Mouse (Mus musculus) limb, embryonic 10.5 days (tissue): ENCODE results near the gene Atp6v0b. TPM values are rescaled to one million over a fixed set of nuclear protein-coding genes. Genes with fewer than 3 reads are reported as not detected.

Experiments used
- DNase-seq: peaks from one replicate; pipeline ENCODE4 v3.0.0-alpha.2; 2017; ENCODE audit warnings: low spot score
- H3K27ac ChIP-seq: fragments of 300-500 bp; sonication (generic); 2 replicates; pipeline ENCODE4 v1.5.1; 2016; ENCODE audit warnings: mild to moderate bottlenecking
- H3K27me3 ChIP-seq: fragments of 300-500 bp; sonication (generic); 2 replicates; pipeline ENCODE4 v1.6.1; 2016; ENCODE audit warnings: low read depth, mild to moderate bottlenecking; ENCODE audit not compliant: poor library complexity, severe bottlenecking
- H3K36me3 ChIP-seq: fragments of 300-500 bp; sonication (generic); 2 replicates; pipeline ENCODE4 v1.6.1; 2016; ENCODE audit warnings: mild to moderate bottlenecking, moderate library complexity
- H3K4me1 ChIP-seq: fragments of 300-500 bp; sonication (generic); 2 replicates; pipeline ENCODE4 v1.6.1; 2016
- H3K4me3 ChIP-seq: fragments of 300-500 bp; sonication (generic); 2 replicates; pipeline ENCODE4 v1.5.1; 2016; ENCODE audit warnings: mild to moderate bottlenecking, moderate library complexity
- H3K9me3 ChIP-seq: fragments of 300-500 bp; sonication (generic); replicated peaks from 2 replicates; pipeline ENCODE4 v1.6.1; 2016; ENCODE audit warnings: mild to moderate bottlenecking
- WGBS: fragments of 180-500 bp; shearing (Covaris S2); methylation state at CpG from one replicate; pipeline ENCODE4 v1.1.7; 2016; 5-methylcytosine and 5-hydroxymethylcytosine counted together
- polyA plus RNA-seq: library from polyadenylated mRNA; unstranded; fragments of >200 nt; fragmentation: Nextera tagmentation; extraction: Ambion mirVana; gene quantifications from 2 replicates; pipeline ENCODE4 v1.2.1, GENCODE M21; 2016

Gene Atp6v0b
- polyA plus RNA-seq, 1 experiment from 2014 or later: 147 TPM

- peaks cover 9% of the 10 kb centered on the region for H3K4me1 ChIP-seq
- no peaks in the 10 kb centered on the region for H3K27me3 ChIP-seq
- H3K4me3 ChIP-seq: no peak overlapping the region
- 58% methylated on average over 3 of the region's 3 CpGs for WGBS
- H3K9me3 ChIP-seq: no peaks in the 10 kb centered on the region
- no peak overlapping the region for H3K27ac ChIP-seq
- DNase-seq: no peak
- peaks cover 8% of the 10 kb centered on the region for H3K36me3 ChIP-seq
Measured at GRCm38 (mm10) chr4:117841566-117841965, 45.6 kb downstream of the Atp6v0b start.

- peaks cover 7% of the 10 kb centered on the region; the same call in 1 of the 2 replicates for H3K4me1 ChIP-seq
- 92% methylated on average over 5 of the region's 5 CpGs for WGBS
- H3K27me3 ChIP-seq: no peaks in the 10 kb centered on the region
- no peak overlapping the region for H3K27ac ChIP-seq
- no peak for DNase-seq
- H3K9me3 ChIP-seq: no peaks in the 10 kb centered on the region
- peaks cover 8% of the 10 kb centered on the region for H3K36me3 ChIP-seq
- H3K4me3 ChIP-seq: no peak overlapping the region
Measured at GRCm38 (mm10) chr4:117840821-117841220, 46.3 kb downstream of the Atp6v0b start.

GRCm38 (mm10) chr4:117839366-117839765 lies 47.8 kb downstream of the Atp6v0b start:
- no peaks in the 10 kb centered on the region for H3K9me3 ChIP-seq
- no peak for DNase-seq
- no peak overlapping the region for H3K27ac ChIP-seq
- WGBS: 82% methylated on average over 6 of the region's 6 CpGs
- H3K36me3 ChIP-seq: no peaks in the 10 kb centered on the region
- H3K27me3 ChIP-seq: peaks cover 3% of the 10 kb centered on the region
- H3K4me3 ChIP-seq: no peak overlapping the region
- H3K4me1 ChIP-seq: peaks cover 18% of the 10 kb centered on the region

GRCm38 (mm10) chr4:117837271-117837670 lies 49.9 kb downstream of the Atp6v0b start:
- Histone ChIP-seq H3K4me3 (0 out of 2 replicates have a peak overlapping the region, but pooled peaks have one; percentile 13), H3K36me3 (no peaks in the 10 kb centered on the region), H3K4me1 (peaks cover 23% of the 10 kb centered on the region), H3K27me3 (peaks cover 13% of the 10 kb centered on the region), H3K27ac (peak overlapping the region; percentile 91; the same call in 1 of the 2 replicates), H3K9me3 (no peaks in the 10 kb centered on the region)
- no peak for DNase-seq
- WGBS: 70% methylated on average over 4 of the region's 4 CpGs

GRCm38 (mm10) chr4:117836204-117836767 lies 50.8 kb downstream of the Atp6v0b start:
- H3K4me1 ChIP-seq: peaks cover 23% of the 10 kb centered on the region
- no peaks in the 10 kb centered on the region for H3K9me3 ChIP-seq
- under 1% methylated on average over 48 of the region's 48 CpGs for WGBS
- peak overlapping the region; percentile 91 for H3K27ac ChIP-seq
- H3K4me3 ChIP-seq: peak overlapping the region; percentile 83
- peaks cover 13% of the 10 kb centered on the region for H3K27me3 ChIP-seq
- DNase-seq: peak; percentile 95
- H3K36me3 ChIP-seq: no peaks in the 10 kb centered on the region

GRCm38 (mm10) chr4:117835531-117836111 lies 51.5 kb downstream of the Atp6v0b start:
- WGBS: under 1% methylated on average over 56 of the region's 60 CpGs

GRCm38 (mm10) chr4:117834845-117835530 lies 52.1 kb downstream of the Atp6v0b start:
- peak overlapping the region; percentile 83 for H3K4me3 ChIP-seq
- WGBS: under 1% methylated on average over 35 of the region's 36 CpGs

More at GRCm38 (mm10) chr4:117835531-117836111, 51.5 kb downstream of the Atp6v0b start:
- Histone ChIP-seq H3K27me3 (peaks cover 16% of the 10 kb centered on the region), H3K27ac (peak overlapping the region; percentile 91), H3K4me3 (peak overlapping the region; percentile 83), H3K4me1 (peaks cover 23% of the 10 kb centered on the region), H3K36me3 (no peaks in the 10 kb centered on the region), H3K9me3 (no peaks in the 10 kb centered on the region)
- DNase-seq: no peak

GRCm38 (mm10) chr4:117834457-117834844 lies 52.7 kb downstream of the Atp6v0b start, which contains the start of gene Slc6a9:
Slc6a9 (plus strand) TSS chr4:117834506.
- peaks cover 25% of the 10 kb centered on the region for H3K27me3 ChIP-seq
- 20% methylated on average over 3 of the region's 3 CpGs for WGBS
- no peaks in the 10 kb centered on the region for H3K9me3 ChIP-seq
- H3K4me1 ChIP-seq: peaks cover 28% of the 10 kb centered on the region
- H3K36me3 ChIP-seq: no peaks in the 10 kb centered on the region
- peak within 1 kb of the TSS; percentile 91 for H3K27ac ChIP-seq
- DNase-seq: no peak
- H3K4me3 ChIP-seq: peak within 1 kb of the TSS; percentile 83

More at GRCm38 (mm10) chr4:117834845-117835530, 52.1 kb downstream of the Atp6v0b start:
- H3K27ac ChIP-seq: peak overlapping the region; percentile 91
- H3K36me3 ChIP-seq: no peaks in the 10 kb centered on the region
- H3K9me3 ChIP-seq: no peaks in the 10 kb centered on the region
- H3K4me1 ChIP-seq: peaks cover 24% of the 10 kb centered on the region
- peaks cover 23% of the 10 kb centered on the region for H3K27me3 ChIP-seq
- DNase-seq: peak; percentile 87

Other genes starting within 250 kb of the Atp6v0b start
- gene Dmap1, start 205.1 kb downstream of the Atp6v0b start, polyA plus RNA-seq: 89.7 and 92.2 TPM in 2 replicates
- gene Gm12845, start 162.9 kb downstream of the Atp6v0b start, polyA plus RNA-seq: not detected in 2 replicates
- 0.06 TPM in 1 of 2 replicates, not detected in the other for gene Klf17, start 121.7 kb downstream of the Atp6v0b start, polyA plus RNA-seq
- 9.4 and 10.3 TPM in 2 replicates for gene Slc6a9, start 52.8 kb downstream of the Atp6v0b start, polyA plus RNA-seq
- 0.96 and 1.3 TPM in 2 replicates for gene Ccdc24, start 14.8 kb downstream of the Atp6v0b start, polyA plus RNA-seq
- gene B4galt2, start 3.8 kb downstream of the Atp6v0b start, polyA plus RNA-seq: 22.8 and 26.2 TPM in 2 replicates
- gene Dph2, start 4.7 kb upstream of the Atp6v0b start, polyA plus RNA-seq: 22.7 and 25.1 TPM in 2 replicates
- 56.0 and 56.7 TPM in 2 replicates for gene Ipo13, start 27.7 kb upstream of the Atp6v0b start, polyA plus RNA-seq
- 6.5 and 13.5 TPM in 2 replicates for gene Artn, start 42.4 kb upstream of the Atp6v0b start, polyA plus RNA-seq
- 6.8 and 7.2 TPM in 2 replicates for gene St3gal3, start 247.6 kb upstream of the Atp6v0b start, polyA plus RNA-seq